Mouse (Mus musculus) lung, postnatal 0 days (tissue): ENCODE measurements around the gene 1700001P01Rik. TPM values are rescaled to one million over a fixed set of nuclear protein-coding genes. Genes with fewer than 3 reads are reported as not detected.
A peak's percentile ranks its signal among the peaks of the same experiment; 100 is the strongest.

Experiments
- ATAC-seq: fragments of 200-750 bp; cut with Nextera tagmentation; 2 replicates; pipeline ENCODE4 v1.8.0; 2017; ENCODE audit warnings: moderate library complexity
- DNase-seq: peaks from one replicate; pipeline ENCODE4 v3.0.0-alpha.2; 2016; ENCODE audit warnings: low spot score
- H3K27ac ChIP-seq: fragments of 300-500 bp; sonication (generic); 2 replicates; pipeline ENCODE4 v1.5.1; 2014; ENCODE audit warnings: antibody characterized with exemption, mild to moderate bottlenecking, low read length, mixed read lengths
- H3K27me3 ChIP-seq: fragments of 300-500 bp; sonication (generic); replicated peaks from 2 replicates; pipeline ENCODE4 v1.6.1; 2014; ENCODE audit warnings: low read length, mixed read lengths; ENCODE audit not compliant: insufficient read depth
- H3K36me3 ChIP-seq: fragments of 300-500 bp; sonication (generic); 2 replicates; pipeline ENCODE4 v1.6.1; 2014; ENCODE audit warnings: low read length, mixed read lengths; ENCODE audit not compliant: insufficient read depth
- H3K4me1 ChIP-seq: fragments of 300-500 bp; sonication (generic); 2 replicates; pipeline ENCODE4 v1.6.1; 2014; ENCODE audit warnings: antibody characterized with exemption, low read depth, low read length, mixed read lengths; ENCODE audit not compliant: insufficient read depth
- H3K4me2 ChIP-seq: fragments of 300-500 bp; sonication (generic); replicated peaks from 2 replicates; pipeline ENCODE4 v1.6.1; 2014; ENCODE audit warnings: low read depth, mild to moderate bottlenecking, low read length, moderate library complexity, mixed read lengths
- H3K4me3 ChIP-seq: fragments of 300-500 bp; sonication (generic); 2 replicates; pipeline ENCODE4 v1.5.1; 2014; ENCODE audit warnings: low read depth, low read length
- H3K9ac ChIP-seq: fragments of 300-500 bp; sonication (generic); replicated peaks from 2 replicates; pipeline ENCODE4 v1.6.1; 2014; ENCODE audit warnings: low read depth, mild to moderate bottlenecking
- H3K9me3 ChIP-seq: fragments of 300-500 bp; sonication (generic); 2 replicates; pipeline ENCODE4 v1.6.1; 2016; ENCODE audit warnings: low read length, mixed read lengths
- CTCF ChIP-seq: IDR thresholded peaks from 2 replicates; pipeline ENCODE4 v1.5.1; 2016; ENCODE audit warnings: antibody characterized with exemption, mild to moderate bottlenecking
- EP300 ChIP-seq: IDR thresholded peaks from 2 replicates; pipeline ENCODE4 v1.6.1; 2016; ENCODE audit warnings: antibody characterized with exemption, mild to moderate bottlenecking, control low read depth
- WGBS: fragments of 180-500 bp; shearing (Covaris S2); extraction: QIAGEN DNeasy Blood & Tissue Kit; methylation state at CpG from one replicate; pipeline ENCODE4 v1.1.7; 2014; 5-methylcytosine and 5-hydroxymethylcytosine counted together
- polyA plus RNA-seq: library from polyadenylated mRNA; unstranded; fragments of >200 nt; fragmentation: Nextera tagmentation; extraction: Ambion mirVana; gene quantifications from 2 replicates; pipeline ENCODE4 v1.2.1, GENCODE M21; 2015

The 1700001P01Rik gene
- polyA plus RNA-seq, 1 experiment from 2014 or later, result not detected

DNA sequence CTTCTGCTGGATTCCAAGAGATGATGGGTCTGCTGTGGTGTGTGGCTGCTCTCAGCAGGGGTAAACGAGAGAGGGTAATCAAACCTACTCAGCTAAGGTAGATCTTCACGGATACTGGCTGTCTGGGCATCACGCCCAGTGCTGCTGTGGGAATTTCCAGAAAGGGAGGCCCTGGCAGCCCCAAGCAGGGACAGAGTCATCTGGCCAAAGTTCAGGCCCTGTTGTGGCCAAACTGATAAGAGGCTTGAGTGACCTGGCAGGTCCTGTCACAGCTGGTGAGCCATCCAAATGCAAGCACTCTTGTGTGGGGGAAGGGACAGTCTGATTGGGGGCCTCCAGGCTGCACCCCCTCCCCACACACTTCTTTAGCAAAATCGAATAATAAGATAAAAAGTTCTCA is 45.1 kb upstream of the 1700001P01Rik start:
- peaks cover 18% of the 10 kb centered on the region; the same call in 1 of the 2 replicates for H3K36me3 ChIP-seq
- 29% methylated on average over 4 of the region's 4 CpGs for WGBS
- no peak overlapping the region for H3K4me2 ChIP-seq
- 0 out of 2 replicates have a peak overlapping the region, but pooled peaks have one; percentile 9 for H3K27ac ChIP-seq
- TF ChIP-seq CTCF (no peak), EP300 (no peak)
- H3K9me3 ChIP-seq, result no peaks in the 10 kb centered on the region
- no peak overlapping the region for H3K4me3 ChIP-seq
- DNase-seq (no peak), ATAC-seq (no peak)
- H3K9ac ChIP-seq, result no peak overlapping the region
- no peaks in the 10 kb centered on the region for H3K27me3 ChIP-seq
- peaks cover 13% of the 10 kb centered on the region for H3K4me1 ChIP-seq

DNA sequence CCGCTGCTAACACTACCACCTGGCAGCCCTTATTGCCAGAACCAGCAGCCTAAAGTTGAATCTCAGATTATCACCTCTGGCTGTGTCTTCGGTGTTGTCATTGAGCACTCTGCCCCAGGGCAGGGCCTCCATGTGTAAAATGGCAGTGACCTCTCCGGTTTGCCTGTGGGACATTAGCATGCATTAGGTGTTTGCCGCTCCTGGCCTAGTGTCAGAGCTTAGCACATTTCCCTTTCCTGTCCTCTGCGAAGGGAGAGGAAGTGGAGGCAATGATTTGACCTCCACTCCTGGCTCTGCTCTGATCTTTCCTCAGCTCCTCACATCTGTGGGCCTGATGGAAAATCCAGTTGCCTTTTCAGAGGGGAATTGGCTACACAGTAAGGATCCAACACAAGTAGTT is 44.2 kb upstream of the 1700001P01Rik start:
- no peak overlapping the region for H3K4me2 ChIP-seq
- WGBS, result 60% methylated on average over 5 of the region's 5 CpGs
- DNase-seq, result no peak
- no peaks in the 10 kb centered on the region for H3K9me3 ChIP-seq
- no peak overlapping the region for H3K9ac ChIP-seq
- H3K27ac ChIP-seq, result no peak overlapping the region
- peaks cover 13% of the 10 kb centered on the region for H3K4me1 ChIP-seq
- H3K4me3 ChIP-seq, result no peak overlapping the region
- H3K36me3 ChIP-seq, result peaks cover 9% of the 10 kb centered on the region; the same call in 1 of the 2 replicates
- H3K27me3 ChIP-seq, result no peaks in the 10 kb centered on the region
- ATAC-seq, result no peak
- no peak for TF ChIP-seq CTCF
- TF ChIP-seq EP300, result no peak

DNA sequence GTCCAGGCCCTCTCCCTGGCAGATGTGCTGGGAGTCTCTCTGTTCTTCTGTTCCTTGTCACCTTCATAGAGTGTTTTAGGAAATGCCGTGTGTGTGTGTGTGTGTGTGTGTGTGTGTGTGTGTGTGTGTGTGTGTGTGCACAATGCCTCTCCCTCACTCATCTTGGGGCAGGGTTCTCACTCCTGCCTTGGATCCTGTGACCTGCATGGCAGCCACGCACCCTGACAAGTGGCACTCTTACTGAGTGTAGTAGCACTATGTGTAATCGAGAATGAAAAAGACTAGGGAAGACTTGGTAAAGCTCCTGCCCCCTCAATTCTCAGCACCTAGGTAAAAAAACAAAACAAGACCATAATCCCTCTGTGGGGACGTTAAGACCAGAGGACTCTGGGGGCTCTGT is 43.4 kb upstream of the 1700001P01Rik start:
- Histone ChIP-seq H3K4me3 (no peak overlapping the region), H3K9ac (no peak overlapping the region), H3K9me3 (no peaks in the 10 kb centered on the region), H3K36me3 (0 out of 2 replicates have a peak, but pooled peaks cover 5% of the 10 kb centered on the region), H3K27ac (peak overlapping the region; percentile 72; the same call in 1 of the 2 replicates), H3K4me2 (no peak overlapping the region), H3K4me1 (peaks cover 13% of the 10 kb centered on the region), H3K27me3 (no peaks in the 10 kb centered on the region)
- ATAC-seq, result peak; percentile 53
- 23% methylated on average over 4 of the region's 4 CpGs for whole genome bisulfite sequencing
- TF ChIP-seq CTCF, result no peak
- no peak for TF ChIP-seq EP300
- no peak for DNase-seq

DNA sequence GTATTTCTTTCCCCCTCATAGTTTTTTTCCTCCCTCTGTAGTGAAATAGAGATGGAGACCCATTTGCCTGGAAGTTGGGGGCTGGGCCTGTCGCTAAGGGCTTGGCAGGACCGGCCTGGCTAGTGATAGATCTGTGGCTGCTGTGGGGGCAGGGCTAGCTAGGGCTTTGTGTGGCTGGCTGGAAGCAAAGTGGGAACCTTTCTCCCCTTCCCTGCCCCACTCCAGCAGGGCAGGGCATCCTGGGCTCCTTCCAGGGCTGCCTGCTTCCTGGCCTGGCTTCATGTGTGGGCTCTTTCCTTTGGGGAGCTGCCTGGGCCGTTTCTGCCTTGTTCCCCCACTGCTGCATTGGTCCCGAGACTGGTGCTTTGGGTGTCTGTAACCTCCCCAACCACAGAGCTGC is 42.9 kb upstream of the 1700001P01Rik start:
- ATAC-seq (peak; percentile 43), DNase-seq (peak; percentile 39)
- TF ChIP-seq CTCF, result no peak
- TF ChIP-seq EP300, result no peak
- Histone ChIP-seq H3K9ac (no peak overlapping the region), H3K9me3 (no peaks in the 10 kb centered on the region), H3K27ac (peak overlapping the region; percentile 72), H3K36me3 (0 out of 2 replicates have a peak, but pooled peaks cover 5% of the 10 kb centered on the region), H3K4me2 (no peak overlapping the region), H3K27me3 (no peaks in the 10 kb centered on the region), H3K4me3 (no peak overlapping the region), H3K4me1 (peaks cover 13% of the 10 kb centered on the region)
- 7% methylated on average over 4 of the region's 4 CpGs for WGBS

DNA sequence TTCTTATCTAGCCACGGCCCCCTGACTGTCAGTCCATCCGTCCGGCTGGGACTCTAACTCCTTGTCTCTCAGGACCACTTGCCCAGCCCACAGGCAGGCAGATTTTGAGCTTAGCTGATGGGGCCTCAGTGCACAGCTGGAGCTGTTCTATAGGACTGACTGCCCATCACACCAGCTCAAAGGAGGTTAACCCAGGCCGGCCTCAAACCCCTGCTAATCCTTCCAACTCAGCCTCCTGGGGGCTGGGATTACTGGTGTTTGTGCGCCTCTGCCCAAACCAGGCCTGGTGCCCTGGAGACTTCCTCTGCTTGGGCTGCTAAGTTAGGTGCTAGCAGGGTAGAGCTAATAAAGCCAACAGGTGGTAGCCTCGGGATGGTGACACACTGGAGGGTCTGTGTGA is 42.3 kb upstream of the 1700001P01Rik start:
- no peak overlapping the region for H3K4me3 ChIP-seq
- DNase-seq (no peak), ATAC-seq (no peak)
- 57% methylated on average over 6 of the region's 6 CpGs for WGBS
- H3K9me3 ChIP-seq, result no peaks in the 10 kb centered on the region
- H3K36me3 ChIP-seq, result 0 out of 2 replicates have a peak, but pooled peaks cover 2% of the 10 kb centered on the region
- H3K4me1 ChIP-seq, result peaks cover 13% of the 10 kb centered on the region
- TF ChIP-seq CTCF, result no peak
- TF ChIP-seq EP300, result no peak
- H3K27ac ChIP-seq, result peak overlapping the region; percentile 72; the same call in 1 of the 2 replicates
- no peak overlapping the region for H3K9ac ChIP-seq
- H3K4me2 ChIP-seq, result no peak overlapping the region
- H3K27me3 ChIP-seq, result no peaks in the 10 kb centered on the region

DNA sequence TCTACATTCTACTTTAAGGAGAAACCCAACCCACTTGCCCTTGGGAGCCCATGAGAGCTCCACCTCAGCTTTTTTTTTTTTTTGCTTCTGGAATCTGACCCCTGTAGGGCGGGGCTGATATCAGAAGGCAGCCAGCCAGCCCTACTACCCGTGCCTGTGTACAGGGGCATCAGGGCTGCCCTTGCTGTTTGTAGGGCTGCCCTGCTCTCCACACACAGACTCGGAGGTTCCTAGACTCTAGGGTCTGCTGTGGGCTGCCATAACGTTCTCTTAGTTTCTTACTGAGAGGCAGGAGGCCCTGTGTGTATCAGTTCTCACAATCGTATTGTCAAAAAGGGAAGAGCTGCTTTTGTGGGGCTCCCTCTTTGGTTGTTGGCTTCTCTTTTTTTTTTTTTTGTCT is 41.7 kb upstream of the 1700001P01Rik start:
- peaks cover 17% of the 10 kb centered on the region for H3K4me1 ChIP-seq
- no peak overlapping the region for H3K9ac ChIP-seq
- H3K4me2 ChIP-seq, result no peak overlapping the region
- 42% methylated on average over 5 of the region's 5 CpGs for WGBS
- no peaks in the 10 kb centered on the region for H3K36me3 ChIP-seq
- DNase-seq (peak; percentile 53), ATAC-seq (no peak)
- 0 out of 2 replicates have a peak, but pooled peaks have one; percentile 12 for TF ChIP-seq EP300
- TF ChIP-seq CTCF, result no peak
- H3K4me3 ChIP-seq, result no peak overlapping the region
- H3K27me3 ChIP-seq, result no peaks in the 10 kb centered on the region
- H3K9me3 ChIP-seq, result no peaks in the 10 kb centered on the region
- H3K27ac ChIP-seq, result peak overlapping the region; percentile 23

DNA sequence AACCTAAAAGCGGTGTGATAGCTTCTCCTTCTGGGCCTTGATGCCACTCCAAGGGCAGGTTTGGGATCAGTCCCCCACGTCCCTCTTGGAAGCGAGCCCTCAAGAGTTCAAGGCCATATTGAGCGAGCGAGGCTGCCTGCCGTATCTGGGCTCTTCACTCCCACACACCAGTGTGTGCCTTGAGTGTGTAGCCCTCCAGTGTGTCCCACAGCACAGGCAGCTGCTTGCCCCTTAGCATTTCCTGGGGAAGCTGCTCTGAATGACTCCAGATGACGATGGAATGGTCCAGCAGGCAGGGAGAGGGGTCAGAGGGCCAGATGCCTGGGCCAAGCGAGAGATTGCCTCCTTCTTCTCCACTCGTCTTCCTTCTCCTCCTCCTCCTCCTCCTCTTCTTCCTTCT is 41.2 kb upstream of the 1700001P01Rik start:
- H3K27me3 ChIP-seq, result no peaks in the 10 kb centered on the region
- H3K9ac ChIP-seq, result no peak overlapping the region
- H3K4me3 ChIP-seq, result no peak overlapping the region
- peak overlapping the region; percentile 23 for H3K27ac ChIP-seq
- ATAC-seq (no peak), DNase-seq (no peak)
- WGBS, result 31% methylated on average over 9 of the region's 9 CpGs
- H3K4me1 ChIP-seq, result peaks cover 19% of the 10 kb centered on the region
- H3K36me3 ChIP-seq, result no peaks in the 10 kb centered on the region
- TF ChIP-seq EP300, result no peak
- no peak for TF ChIP-seq CTCF
- no peak overlapping the region for H3K4me2 ChIP-seq
- H3K9me3 ChIP-seq, result no peaks in the 10 kb centered on the region
